Mouse (Mus musculus) embryonic facial prominence, embryonic 12.5 days (tissue): Measurements from ENCODE around the gene Atoh8. TPM values are rescaled to one million over a fixed set of nuclear protein-coding genes. Genes with fewer than 3 reads are reported as not detected.

Experiments
- ATAC-seq: fragments of 200-750 bp; cut with Nextera tagmentation; 2 replicates; pipeline ENCODE4 v1.8.0; 2017; ENCODE audit not compliant: insufficient number of reproducible peaks, insufficient read depth, low FRiP score, low TSS enrichment
- H3K27ac ChIP-seq: fragments of 300-500 bp; sonication (generic); 2 replicates; pipeline ENCODE4 v1.5.1; 2016; ENCODE audit warnings: mild to moderate bottlenecking
- H3K27me3 ChIP-seq: fragments of 300-500 bp; sonication (generic); 2 replicates; pipeline ENCODE4 v1.6.1; 2016; ENCODE audit warnings: mild to moderate bottlenecking, moderate library complexity
- H3K36me3 ChIP-seq: fragments of 300-500 bp; sonication (generic); 2 replicates; pipeline ENCODE4 v1.6.1; 2016; ENCODE audit warnings: mild to moderate bottlenecking
- H3K4me1 ChIP-seq: fragments of 300-500 bp; sonication (generic); 2 replicates; pipeline ENCODE4 v1.6.1; 2016
- H3K4me2 ChIP-seq: fragments of 300-500 bp; sonication (generic); replicated peaks from 2 replicates; pipeline ENCODE4 v1.6.1; 2016; ENCODE audit warnings: mild to moderate bottlenecking, moderate library complexity
- H3K4me3 ChIP-seq: fragments of 300-500 bp; sonication (generic); 2 replicates; pipeline ENCODE4 v1.5.1; 2016; ENCODE audit warnings: mild to moderate bottlenecking
- H3K9ac ChIP-seq: fragments of 300-500 bp; sonication (generic); 2 replicates; pipeline ENCODE4 v1.6.1; 2016; ENCODE audit warnings: mild to moderate bottlenecking, moderate library complexity
- H3K9me3 ChIP-seq: fragments of 300-500 bp; sonication (generic); 2 replicates; pipeline ENCODE4 v1.6.1; 2016; ENCODE audit warnings: mild to moderate bottlenecking, moderate library complexity
- WGBS: fragments of 180-500 bp; shearing (Covaris S2); methylation state at CpG from one replicate; pipeline ENCODE4 v1.1.7; 2016; 5-methylcytosine and 5-hydroxymethylcytosine counted together
- polyA plus RNA-seq: library from polyadenylated mRNA; unstranded; fragments of >200 nt; fragmentation: Nextera tagmentation; extraction: Ambion mirVana; gene quantifications from 2 replicates; pipeline ENCODE4 v1.2.1, GENCODE M21; 2016

Atoh8 gene
- polyA plus RNA-seq, 1 experiment from 2014 or later: 16.4 TPM

DNA sequence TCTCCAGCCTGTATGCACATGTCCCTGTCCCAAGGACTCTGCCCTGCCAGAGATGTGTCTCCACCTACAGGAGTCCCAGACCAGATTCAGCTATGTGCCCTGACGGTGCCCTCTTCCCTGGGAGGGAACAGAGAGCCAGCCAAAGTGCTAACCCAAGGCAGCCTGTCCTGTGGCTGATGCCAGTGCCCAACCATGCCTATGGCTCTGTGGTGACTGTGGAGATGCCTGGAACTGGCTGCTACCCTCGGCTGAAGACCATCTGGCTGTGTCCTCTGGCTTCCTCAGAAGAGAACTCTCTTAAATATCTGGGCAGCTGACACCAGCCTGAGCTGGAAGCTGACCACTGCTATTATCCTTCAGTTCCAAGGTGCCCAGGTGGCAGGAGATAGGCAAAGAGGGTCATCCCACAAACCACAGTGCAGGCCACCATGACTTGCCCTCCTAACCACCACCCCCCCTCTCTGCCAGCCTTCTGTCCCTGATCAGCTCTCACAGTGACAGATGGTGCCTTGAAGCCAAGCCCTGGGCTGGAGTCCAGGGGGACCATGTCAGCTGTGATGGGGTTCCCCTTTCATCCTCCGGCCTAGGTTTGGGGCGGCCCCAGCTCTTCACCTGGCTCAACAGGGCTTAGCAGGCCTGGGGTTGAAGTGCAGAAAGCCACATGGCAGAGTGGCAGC lies 18.7 kb upstream of the Atoh8 start:
- ATAC-seq: no peak
- H3K27ac ChIP-seq: no peak overlapping the region
- no peak overlapping the region for H3K4me2 ChIP-seq
- no peaks in the 10 kb centered on the region for H3K27me3 ChIP-seq
- H3K9ac ChIP-seq: no peak overlapping the region
- peaks cover 10% of the 10 kb centered on the region; the same call in 1 of the 2 replicates for H3K4me1 ChIP-seq
- no peaks in the 10 kb centered on the region for H3K9me3 ChIP-seq
- H3K4me3 ChIP-seq: no peak overlapping the region
- no peaks in the 10 kb centered on the region for H3K36me3 ChIP-seq
- 82% methylated on average over 4 of the region's 4 CpGs for WGBS

DNA sequence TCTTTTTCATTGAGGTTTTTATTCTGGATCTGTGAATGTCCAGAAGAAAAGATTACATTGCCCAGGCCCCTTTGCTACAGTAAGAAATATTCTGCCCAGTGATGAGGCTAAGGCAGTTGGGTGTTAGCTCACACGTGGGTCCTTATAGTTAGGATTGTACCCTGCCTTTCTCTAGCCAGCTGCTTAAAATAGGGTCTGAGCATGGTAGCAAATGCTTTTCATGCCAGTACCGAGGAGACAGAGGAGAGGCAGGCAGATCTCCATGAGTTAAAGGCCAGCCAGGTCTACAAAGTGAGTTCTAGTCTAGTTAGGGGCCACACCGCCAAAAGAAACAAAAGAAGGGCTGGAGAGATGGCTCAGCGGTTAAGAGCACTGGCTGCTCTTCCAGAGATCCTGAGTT lies 17.8 kb upstream of the Atoh8 start:
- Histone ChIP-seq H3K36me3 (no peaks in the 10 kb centered on the region), H3K4me3 (no peak overlapping the region), H3K27me3 (no peaks in the 10 kb centered on the region), H3K27ac (no peak overlapping the region), H3K9ac (no peak overlapping the region), H3K4me2 (no peak overlapping the region), H3K9me3 (no peaks in the 10 kb centered on the region), H3K4me1 (peaks cover 18% of the 10 kb centered on the region)
- no peak for ATAC-seq
- WGBS: 85% methylated on average over 4 of the region's 4 CpGs

DNA sequence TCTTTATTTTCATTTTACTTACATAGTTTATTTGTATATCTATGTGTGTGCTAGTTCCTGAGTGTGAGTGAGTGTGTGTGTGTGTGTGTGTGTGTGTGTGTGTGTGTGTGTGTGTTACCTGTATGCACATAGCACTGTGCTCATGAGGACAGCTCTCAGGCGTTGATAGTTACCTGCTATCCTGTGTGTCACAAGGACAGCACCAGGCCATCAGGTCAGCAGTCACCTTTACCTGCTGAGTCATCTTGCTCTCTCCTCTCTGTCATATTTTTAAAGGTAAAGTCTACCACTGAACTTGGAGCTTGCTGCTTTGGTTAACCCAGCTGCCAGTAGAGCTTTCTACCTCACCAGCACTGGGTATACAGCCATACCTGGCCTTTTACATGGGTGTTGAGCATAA lies 17.1 kb upstream of the Atoh8 start:
- Histone ChIP-seq H3K4me2 (no peak overlapping the region), H3K27me3 (no peaks in the 10 kb centered on the region), H3K27ac (no peak overlapping the region), H3K4me1 (peaks cover 23% of the 10 kb centered on the region), H3K9me3 (no peaks in the 10 kb centered on the region), H3K9ac (no peak overlapping the region), H3K4me3 (no peak overlapping the region), H3K36me3 (no peaks in the 10 kb centered on the region)
- ATAC-seq: no peak
- 80% methylated on average over 1 of the region's 1 CpGs for WGBS

DNA sequence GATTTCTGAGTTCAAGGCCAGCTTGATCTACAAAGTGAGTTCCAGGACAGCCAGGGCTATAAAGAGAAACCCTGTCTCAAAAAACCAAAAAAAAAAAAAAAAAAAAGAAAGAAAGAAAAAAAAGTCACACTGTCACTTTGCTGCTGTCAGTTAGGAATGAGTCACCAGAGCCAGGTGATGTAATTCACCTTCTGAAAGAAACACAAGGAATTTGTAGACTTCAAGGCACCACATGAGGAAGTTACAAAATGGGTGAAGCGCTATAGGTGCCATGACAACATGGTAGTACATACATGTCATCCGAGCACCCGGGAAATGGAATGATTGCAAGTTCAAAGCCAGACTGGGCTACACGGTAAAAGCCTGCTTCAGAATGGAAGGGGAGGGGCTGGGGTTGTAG lies 14.6 kb upstream of the Atoh8 start:
- WGBS: 90% methylated on average over 4 of the region's 4 CpGs
- no peak overlapping the region for H3K4me3 ChIP-seq

DNA sequence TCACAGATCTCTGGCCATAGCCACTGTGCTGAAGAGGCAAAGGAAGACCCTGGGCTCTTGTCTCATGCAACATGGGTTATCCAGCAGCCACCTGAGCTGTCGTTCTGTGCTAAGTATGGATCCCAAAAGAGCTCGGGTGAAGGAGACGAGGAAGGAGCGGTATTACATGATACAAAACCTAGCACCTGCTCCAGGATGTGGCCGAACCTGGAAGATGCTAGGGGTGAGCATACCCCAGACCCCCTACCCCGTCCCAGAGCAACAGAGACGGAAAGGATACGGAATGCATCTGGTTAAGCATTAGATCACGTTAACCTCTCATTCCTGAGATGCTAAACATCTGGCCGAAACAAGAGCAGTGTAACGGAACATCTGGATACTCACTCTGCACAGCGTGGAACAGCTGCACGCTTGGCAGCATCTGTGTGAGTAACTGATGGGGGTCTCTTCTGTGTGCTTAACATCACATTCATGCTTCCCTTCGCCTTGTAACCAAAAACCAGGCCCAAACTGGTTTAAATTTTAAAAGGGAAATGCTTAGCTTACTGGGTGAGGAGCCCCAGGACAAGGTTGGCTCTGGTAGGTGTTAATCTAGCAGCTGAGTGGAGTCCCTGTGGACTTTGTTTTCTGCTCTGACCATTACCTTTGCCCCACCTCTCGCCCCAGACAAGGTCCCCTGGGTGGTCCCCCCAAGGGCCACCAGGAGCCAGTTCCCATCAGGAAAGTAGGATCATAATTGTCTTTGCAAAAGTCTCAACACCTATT lies 13.0 kb upstream of the Atoh8 start:
- no peaks in the 10 kb centered on the region for H3K36me3 ChIP-seq
- no peaks in the 10 kb centered on the region for H3K27me3 ChIP-seq
- peaks cover 31% of the 10 kb centered on the region for H3K4me1 ChIP-seq
- H3K4me3 ChIP-seq: no peak overlapping the region
- no peak overlapping the region for H3K27ac ChIP-seq
- H3K9me3 ChIP-seq: no peaks in the 10 kb centered on the region
- peak; percentile 61; the same call in 1 of the 2 replicates for ATAC-seq
- H3K4me2 ChIP-seq: no peak overlapping the region
- WGBS: 44% methylated on average over 15 of the region's 15 CpGs
- H3K9ac ChIP-seq: no peak overlapping the region

More for the DNA sequence above, 14.6 kb upstream of the Atoh8 start:
- Histone ChIP-seq H3K36me3 (no peaks in the 10 kb centered on the region), H3K27me3 (no peaks in the 10 kb centered on the region), H3K4me1 (peaks cover 24% of the 10 kb centered on the region), H3K27ac (no peak overlapping the region), H3K9me3 (no peaks in the 10 kb centered on the region), H3K9ac (no peak overlapping the region), H3K4me2 (no peak overlapping the region)
- no peak for ATAC-seq

DNA sequence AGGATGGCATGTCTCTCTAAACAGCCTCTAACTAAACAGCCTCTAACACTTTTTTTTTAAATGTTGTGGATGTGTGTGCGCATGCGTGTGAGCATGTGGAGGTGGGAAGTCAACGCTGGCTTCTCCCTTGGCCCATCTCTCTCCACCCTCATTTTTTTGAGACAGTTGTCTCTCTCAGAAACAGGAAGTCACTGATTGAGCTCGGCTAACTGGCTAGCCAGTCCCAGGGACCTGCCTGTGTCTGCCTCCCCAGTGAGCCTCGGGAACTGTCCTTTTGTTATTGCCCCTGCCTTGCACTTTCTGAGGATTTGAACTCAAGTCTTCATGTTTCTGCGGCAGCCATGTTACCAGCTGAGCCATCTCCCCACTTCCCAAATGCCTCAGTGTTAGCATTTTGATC lies 10.9 kb upstream of the Atoh8 start:
- no peaks in the 10 kb centered on the region for H3K36me3 ChIP-seq
- no peaks in the 10 kb centered on the region; the same call in 1 of the 2 replicates for H3K27me3 ChIP-seq
- no peak overlapping the region for H3K27ac ChIP-seq
- no peak overlapping the region for H3K4me2 ChIP-seq
- H3K4me1 ChIP-seq: peaks cover 41% of the 10 kb centered on the region
- WGBS: 83% methylated on average over 6 of the region's 6 CpGs
- H3K9ac ChIP-seq: no peak overlapping the region
- no peaks in the 10 kb centered on the region for H3K9me3 ChIP-seq
- no peak for ATAC-seq
- H3K4me3 ChIP-seq: no peak overlapping the region

DNA sequence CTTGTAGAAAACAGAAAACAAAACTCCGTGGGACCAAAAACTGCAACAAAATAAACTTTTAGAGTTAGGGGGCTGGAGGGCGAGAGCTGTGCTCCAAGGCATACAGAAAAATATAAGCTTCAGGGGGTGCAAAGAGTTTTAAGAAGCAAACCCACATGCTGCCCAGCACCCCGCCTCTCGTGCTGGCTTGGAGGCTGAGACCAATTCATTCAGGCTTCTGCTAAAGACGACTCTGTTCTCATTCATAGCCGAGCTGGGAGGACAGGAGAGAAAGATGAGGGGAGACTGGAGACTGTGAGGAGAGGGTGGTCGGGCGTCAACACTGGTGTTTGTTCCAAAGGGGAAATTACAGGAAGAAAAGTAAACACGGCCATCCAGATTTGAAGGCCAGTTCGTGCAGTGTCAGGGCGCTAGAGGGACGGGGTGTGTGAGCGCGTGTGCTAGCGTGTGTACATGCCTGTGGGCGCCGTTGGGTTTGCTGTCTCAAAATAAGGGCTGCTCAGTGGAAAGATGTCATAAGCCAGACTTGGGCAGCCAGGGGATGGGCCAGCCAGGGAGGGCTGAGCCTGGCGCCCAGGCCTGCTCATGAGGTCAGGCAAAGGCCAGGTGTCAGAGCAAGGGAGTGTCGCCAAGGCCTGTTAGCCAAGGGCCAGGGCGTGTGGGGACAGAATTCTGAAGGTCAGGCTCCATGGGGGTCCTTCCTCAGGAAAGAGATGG lies 9.3 kb upstream of the Atoh8 start:
- 54% methylated on average over 20 of the region's 20 CpGs for WGBS
- Histone ChIP-seq H3K4me1 (peaks cover 44% of the 10 kb centered on the region), H3K36me3 (no peaks in the 10 kb centered on the region), H3K27ac (peak overlapping the region; percentile 88), H3K27me3 (peaks cover 8% of the 10 kb centered on the region), H3K9ac (no peak overlapping the region), H3K9me3 (no peaks in the 10 kb centered on the region), H3K4me3 (no peak overlapping the region), H3K4me2 (peak overlapping the region; percentile 12; the same call in 1 of the 2 replicates)
- ATAC-seq: no peak

DNA sequence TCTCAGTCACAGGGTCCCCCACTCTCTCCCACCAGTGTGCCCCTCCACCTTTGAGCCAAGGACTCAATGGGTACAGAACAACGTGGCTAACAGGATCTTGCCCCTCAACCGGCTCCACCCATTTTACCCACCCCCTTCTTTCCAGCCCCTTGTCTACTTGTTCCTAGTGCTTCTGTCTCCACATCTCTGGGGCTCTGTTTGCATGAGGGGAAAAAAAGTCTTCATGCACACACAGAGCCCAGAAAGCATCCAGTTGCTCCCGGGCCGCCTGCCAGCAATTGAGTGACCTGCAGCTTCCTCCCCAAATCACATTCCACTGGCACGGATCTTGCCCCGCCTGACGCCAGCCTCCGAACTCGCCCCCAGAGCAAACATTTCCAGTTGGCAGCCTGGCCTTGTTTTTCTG lies 8.8 kb upstream of the Atoh8 start:
- peaks cover 44% of the 10 kb centered on the region for H3K4me1 ChIP-seq
- WGBS: 9% methylated on average over 9 of the region's 9 CpGs
- no peak overlapping the region for H3K4me3 ChIP-seq
- H3K9ac ChIP-seq: no peak overlapping the region
- no peaks in the 10 kb centered on the region for H3K9me3 ChIP-seq
- ATAC-seq: no peak
- H3K27me3 ChIP-seq: peaks cover 8% of the 10 kb centered on the region
- no peaks in the 10 kb centered on the region for H3K36me3 ChIP-seq
- H3K27ac ChIP-seq: peak overlapping the region; percentile 88
- H3K4me2 ChIP-seq: 0 out of 2 replicates have a peak overlapping the region, but pooled peaks have one; percentile 12

DNA sequence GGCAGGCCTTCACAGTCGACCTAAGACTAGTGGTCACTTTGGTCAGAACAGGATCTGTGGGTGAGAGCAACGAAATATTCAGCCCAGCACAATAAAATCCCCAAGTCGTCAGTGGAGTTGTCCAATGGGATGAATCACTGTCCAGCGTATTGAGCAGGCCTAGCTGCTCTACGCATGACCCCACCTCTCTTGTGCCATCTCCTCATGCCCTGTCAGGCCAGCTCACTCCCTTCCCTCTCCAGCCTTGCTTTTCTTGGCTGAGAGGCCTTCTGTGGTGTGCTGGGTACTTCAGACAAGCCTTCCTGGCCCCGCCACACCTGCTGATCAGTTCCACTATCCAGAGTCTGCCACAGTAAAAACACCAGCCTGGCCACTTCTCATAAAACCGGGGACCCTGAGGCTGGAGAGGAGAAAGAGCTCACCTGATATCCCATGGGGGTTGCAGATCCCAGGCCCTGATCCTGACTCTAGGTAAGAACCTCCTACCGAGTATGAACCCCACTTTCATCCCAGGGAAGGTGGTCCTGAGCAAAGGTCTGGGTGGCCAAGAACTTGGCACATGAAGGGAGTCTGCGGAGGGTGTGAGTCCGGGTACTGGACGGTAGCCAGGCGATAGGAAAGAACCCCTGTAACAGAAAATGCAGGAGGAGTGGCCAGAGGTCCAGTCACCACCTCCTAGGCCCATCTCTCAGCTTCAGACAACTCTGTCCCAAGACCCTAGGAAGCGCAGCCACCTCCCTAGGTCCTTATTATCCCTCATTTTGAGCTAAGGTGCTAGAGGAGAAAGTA lies 7.3 kb upstream of the Atoh8 start:
- Histone ChIP-seq H3K4me1 (peaks cover 31% of the 10 kb centered on the region), H3K36me3 (no peaks in the 10 kb centered on the region), H3K27ac (no peak overlapping the region), H3K27me3 (peaks cover 13% of the 10 kb centered on the region), H3K9me3 (no peaks in the 10 kb centered on the region), H3K4me3 (no peak overlapping the region), H3K9ac (no peak overlapping the region), H3K4me2 (no peak overlapping the region)
- no peak for ATAC-seq
- WGBS: 84% methylated on average over 13 of the region's 13 CpGs

DNA sequence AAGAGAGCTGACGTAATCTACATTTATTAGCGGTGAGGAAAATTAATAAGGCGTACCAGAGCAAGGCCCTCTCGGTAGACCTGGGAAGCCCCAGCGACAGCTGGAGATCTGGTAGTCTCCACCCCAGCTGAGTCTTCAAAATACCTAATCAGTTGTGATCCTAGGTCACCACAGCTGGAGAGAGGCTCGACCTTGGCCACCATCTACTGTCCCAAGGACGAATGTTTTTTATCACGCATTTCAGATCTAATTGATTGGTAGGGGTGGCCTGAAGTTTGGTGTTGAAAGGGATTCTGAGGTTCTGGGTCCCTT lies 6.4 kb upstream of the Atoh8 start:
- Histone ChIP-seq H3K27me3 (peaks cover 13% of the 10 kb centered on the region), H3K4me1 (peaks cover 33% of the 10 kb centered on the region), H3K36me3 (no peaks in the 10 kb centered on the region), H3K4me3 (no peak overlapping the region), H3K9ac (no peak overlapping the region), H3K27ac (no peak overlapping the region), H3K4me2 (no peak overlapping the region), H3K9me3 (no peaks in the 10 kb centered on the region)
- WGBS: 34% methylated on average over 8 of the region's 8 CpGs
- no peak for ATAC-seq

DNA sequence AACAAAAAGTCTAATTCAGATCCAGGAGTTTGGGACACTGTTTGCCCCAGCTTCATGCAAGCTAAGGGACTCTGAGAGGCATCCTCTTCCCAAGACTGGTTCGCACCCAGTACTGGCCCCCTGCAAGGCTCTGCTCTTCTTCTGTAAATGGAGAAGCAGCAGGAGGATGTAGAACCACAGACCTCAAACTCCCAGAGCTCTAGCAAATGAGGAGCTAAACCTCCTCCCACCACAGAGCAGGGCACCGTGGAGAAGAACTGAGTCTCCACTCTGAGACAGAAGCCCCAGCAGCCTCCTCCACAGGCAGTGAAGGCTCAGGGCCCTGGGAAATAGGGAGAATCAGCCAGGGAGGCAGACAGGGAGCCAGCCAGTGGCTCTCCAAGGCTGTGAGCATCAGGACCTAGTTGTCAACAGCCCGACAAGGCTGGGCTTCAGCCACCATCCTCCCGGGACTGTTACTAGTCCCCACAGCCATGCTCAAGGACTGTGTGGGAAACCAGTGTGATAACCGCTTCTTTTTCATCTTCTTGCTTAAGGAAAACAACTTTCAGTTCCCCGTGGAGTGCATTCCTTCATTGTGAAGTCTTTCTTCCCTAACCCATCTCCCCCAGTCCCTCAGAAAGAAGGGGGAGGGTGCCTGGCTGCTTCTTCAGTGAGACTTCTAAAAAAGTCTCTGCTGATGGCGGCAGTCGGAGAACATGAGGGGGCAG lies 5.9 kb upstream of the Atoh8 start:
- Histone ChIP-seq H3K27ac (no peak overlapping the region), H3K4me2 (no peak overlapping the region), H3K9me3 (no peaks in the 10 kb centered on the region), H3K27me3 (peaks cover 16% of the 10 kb centered on the region), H3K36me3 (no peaks in the 10 kb centered on the region), H3K9ac (no peak overlapping the region), H3K4me3 (no peak overlapping the region), H3K4me1 (peaks cover 38% of the 10 kb centered on the region)
- 18% methylated on average over 8 of the region's 8 CpGs for WGBS
- no peak for ATAC-seq
